Mouse (Mus musculus) adipocyte (in vitro differentiated cells): ENCODE data around the gene Cox4i2.

ENCODE experiments used
- DNase-seq: peaks from one replicate; pipeline ENCODE4 v3.0.0-alpha.2; 2016; ENCODE audit warnings: low spot score

Cox4i2 gene

DNA sequence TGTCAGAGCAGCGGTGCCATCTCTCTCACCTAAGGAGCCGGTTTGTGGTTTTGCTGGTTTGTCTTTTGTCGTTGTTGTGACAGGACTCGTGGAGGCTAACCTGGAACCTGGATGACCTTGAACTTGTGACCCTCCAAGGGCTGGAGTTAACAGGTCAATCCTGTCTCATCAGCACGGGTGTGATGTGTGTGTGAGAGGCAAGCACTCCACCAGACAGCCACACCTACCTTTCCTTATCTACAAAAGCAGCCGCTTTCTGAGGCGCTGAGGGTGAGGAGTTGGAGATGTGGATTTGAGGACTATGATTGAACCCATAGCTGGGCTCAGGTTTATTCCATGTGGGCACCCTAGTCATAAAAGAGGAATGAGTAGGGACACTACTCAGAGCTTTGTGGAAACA lies 15.7 kb downstream of the Cox4i2 start:
- DNase-seq: no peak

DNA sequence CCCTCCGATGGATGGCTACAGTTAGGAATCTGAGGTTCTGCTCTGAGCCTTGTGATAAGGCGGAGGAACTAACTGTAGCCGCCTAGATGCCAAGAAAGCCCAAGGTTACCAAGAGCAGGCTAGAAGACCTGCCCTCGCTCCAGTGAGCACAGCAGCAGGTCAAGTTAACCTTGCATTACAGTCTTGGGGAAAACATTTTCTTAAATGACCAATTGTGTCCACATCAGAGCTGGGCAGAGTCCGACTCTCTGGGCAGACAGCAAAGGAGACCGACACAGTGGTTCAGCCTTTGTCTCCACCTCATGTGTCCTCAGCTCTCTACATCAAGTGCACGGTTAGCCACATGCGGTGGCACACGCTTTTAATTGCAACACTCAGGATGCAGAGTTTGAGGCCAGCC lies 17.6 kb downstream of the Cox4i2 start:
- no peak for DNase-seq

DNA sequence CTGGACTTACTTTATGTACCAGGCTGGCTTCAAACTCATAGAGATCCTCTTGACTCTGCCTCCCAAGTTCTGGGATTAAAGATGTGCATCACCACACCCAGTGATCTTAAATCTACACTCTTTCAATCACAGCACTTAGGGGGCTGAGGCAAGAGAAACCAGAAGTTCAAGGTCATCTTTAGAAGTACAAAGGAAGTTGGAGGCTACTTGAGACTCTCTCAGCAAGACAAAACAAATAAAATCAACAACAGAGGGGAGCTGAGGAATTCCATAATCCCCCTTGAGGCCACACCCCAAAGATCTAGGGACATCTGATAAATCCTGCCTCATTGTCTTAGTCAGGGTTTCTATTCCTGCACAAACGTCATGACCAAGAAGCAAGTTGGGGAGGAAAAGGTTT lies 18.3 kb downstream of the Cox4i2 start:
- no peak for DNase-seq

DNA sequence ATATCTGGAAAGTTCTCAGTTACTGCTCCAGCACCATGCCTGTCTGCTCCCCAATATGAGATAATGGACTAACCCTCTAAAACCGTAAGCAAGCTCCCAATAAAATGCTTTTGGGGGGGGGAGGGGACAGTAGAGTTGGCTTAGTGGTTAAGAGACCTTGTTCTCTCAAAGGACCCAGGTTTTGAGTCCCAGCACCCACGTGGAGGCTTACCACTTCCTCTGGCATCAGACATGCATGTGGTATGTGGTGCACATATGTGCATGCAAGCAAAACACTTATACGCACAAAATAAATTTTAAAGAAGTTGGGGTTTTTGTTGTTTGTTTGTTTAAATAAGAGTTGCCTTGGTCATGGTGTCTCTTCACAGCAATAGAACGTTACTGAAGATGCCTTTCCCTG lies 21.4 kb downstream of the Cox4i2 start:
- DNase-seq: no peak

DNA sequence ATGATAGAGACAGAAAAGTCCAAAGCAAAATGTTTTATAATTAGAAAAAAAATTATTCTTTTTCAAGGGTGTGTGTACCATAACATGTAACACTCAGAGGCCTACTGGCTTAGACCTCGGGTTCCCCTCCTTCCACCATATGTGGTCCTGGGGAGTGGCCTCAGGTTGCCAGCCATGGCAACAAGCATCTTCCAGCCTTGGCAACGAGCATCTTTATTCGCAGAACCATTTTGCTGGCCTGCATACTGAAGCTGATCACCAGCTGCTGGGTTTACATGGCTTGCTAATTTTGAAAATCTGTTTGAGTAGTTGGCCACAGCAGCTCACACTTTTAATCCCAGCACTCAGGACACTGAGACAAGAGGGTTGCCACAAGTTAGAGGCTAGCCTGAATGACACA lies 22.0 kb downstream of the Cox4i2 start:
- no peak for DNase-seq

DNA sequence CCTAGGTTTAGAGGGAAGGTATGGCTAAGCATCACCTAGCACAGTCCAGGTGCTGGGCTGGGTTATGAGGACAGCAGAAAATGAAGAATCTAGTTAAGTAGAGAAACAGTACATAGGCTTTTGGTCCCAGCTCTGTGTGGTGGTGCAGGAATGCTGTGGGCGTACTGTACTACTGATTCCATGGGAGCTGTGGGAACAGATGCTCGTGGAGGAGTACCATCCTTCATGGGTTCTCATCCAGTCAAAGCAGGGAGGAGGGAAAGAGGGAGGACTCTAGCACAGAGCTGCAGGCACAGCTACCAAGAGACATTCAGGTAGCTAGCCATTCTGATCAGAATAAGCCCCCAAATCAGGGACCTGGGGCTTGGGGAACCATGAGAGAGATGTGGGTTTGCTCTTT lies 22.5 kb downstream of the Cox4i2 start:
- DNase-seq: no peak

DNA sequence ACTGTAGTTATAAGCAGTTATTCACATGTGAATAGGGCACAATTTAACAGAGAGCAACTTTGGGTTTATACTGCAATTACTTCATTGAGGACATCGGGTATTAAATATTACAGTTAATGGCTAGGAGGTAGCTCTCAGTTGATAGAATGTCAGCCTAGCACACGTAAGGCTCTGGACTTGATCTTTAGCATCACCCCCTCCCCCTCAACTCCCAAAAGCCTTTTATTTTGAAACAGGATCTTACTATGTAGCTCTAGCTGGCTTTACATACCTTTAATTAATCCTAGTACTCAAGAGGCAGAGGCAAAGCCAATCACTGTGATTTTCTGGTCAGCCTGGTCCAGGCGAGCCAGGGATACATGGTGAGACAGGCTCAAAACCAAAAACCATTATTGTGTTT lies 23.1 kb downstream of the Cox4i2 start:
- DNase-seq: no peak

DNA sequence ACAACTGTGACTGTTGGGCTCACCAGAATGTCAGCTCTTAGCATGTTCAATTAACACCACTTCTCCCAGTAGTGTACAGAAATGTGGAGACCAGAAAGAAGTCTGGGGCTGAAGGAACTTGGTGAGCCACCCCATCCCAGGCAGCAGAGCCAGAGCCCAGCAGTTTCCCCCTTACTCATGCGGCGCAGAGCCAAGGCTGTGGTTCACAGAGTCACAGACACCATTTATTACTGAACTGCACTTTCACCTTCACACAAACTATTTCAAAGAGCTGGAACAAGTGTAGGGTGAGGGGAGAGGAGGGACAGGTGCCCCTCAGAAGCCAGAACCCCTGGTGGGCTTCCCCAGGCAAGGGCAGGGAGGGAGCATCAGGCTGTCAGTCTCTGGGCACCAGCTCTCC lies 26.5 kb downstream of the Cox4i2 start:
- no peak for DNase-seq

DNA sequence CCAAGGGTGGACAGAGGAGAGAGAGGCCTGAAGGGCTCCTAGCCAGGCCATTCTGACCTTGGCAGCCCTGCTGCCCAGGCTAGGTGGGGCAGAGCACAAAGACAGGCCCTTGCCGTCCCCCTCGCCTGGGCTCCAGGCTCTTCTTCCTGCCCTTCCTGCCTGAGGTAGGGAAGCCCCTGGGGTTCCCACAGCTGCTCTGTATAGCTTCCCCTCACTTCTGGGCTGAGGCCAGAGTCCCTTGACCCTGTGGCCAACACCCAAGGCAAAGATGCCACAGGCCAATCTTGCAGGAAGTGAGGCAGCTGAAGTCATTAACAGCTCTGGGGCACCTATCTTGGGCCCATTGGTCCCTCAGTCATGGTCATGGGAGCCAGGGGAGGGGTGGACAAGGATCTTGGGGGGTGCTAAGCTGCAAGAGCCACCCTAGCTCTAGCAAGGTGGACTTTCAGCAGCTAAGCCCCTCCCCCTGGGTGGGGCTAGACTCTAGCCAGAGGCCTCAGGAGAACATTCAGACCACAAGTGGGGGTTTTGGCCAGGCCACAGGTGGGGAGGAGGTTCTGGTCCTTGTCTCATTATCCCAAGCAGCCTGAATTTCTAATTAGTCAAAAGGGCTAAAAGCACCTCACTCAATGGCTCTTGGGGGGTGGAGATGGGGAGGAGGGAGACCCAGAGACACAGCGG lies 27.2 kb downstream of the Cox4i2 start:
- DNase-seq: no peak

DNA sequence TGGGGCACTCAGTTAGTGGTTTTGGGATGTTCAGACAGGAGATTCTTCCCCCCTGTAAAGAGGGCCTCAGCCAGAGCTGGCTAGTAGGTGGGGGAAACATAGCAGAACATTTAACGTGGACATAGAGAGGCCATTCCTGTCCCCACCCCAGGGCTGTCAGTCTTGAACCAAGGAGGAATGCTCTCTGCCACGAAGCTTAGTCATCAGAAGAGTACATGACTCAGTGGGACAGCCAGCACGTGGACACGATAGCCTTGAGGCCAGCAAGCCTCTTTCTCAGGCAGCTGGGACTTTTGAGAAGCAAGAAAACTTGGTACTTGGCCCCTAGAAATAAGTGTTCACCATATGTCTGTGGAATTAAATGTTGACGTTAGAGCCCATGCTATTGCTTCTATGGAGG lies 28.7 kb downstream of the Cox4i2 start:
- no peak for DNase-seq

DNA sequence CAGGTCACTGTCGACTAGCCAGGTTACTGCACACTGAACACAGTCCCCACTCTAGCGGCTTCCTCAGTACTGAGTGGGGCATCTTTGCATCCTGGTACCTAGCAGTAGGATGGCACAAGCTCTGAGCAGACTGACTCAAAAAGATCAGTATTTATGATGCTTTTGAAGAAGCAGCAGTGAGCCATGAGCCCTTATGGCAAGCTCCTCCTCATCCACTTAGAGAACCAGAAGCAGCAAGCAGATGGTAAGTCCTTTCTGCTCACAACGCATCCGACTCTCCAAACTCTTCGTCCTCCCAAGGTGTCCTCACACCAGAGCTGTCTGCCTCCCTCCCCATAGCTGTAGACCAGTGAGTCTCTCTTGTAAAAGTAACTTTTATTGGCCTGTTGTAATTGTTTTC lies 29.3 kb downstream of the Cox4i2 start:
- no peak for DNase-seq

DNA sequence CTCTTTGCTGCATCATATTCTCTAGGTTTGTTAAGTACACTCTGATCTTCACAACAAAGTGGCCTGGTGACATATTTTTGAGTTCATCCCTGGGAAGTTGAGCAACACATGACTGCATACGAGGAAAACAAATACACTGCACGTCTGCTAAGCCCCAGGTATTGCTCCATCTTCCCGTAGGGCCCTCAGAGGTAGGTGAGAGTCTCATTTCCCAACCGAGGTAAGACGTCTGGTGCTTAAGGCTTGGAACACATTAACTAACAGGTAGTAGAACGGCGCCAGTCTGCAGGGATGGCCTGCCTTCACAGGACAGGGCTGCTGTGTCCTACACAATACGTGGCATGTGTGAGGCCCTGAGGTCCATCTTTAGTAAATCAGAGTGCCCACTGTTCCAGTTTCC lies 30.7 kb downstream of the Cox4i2 start:
- no peak for DNase-seq

DNA sequence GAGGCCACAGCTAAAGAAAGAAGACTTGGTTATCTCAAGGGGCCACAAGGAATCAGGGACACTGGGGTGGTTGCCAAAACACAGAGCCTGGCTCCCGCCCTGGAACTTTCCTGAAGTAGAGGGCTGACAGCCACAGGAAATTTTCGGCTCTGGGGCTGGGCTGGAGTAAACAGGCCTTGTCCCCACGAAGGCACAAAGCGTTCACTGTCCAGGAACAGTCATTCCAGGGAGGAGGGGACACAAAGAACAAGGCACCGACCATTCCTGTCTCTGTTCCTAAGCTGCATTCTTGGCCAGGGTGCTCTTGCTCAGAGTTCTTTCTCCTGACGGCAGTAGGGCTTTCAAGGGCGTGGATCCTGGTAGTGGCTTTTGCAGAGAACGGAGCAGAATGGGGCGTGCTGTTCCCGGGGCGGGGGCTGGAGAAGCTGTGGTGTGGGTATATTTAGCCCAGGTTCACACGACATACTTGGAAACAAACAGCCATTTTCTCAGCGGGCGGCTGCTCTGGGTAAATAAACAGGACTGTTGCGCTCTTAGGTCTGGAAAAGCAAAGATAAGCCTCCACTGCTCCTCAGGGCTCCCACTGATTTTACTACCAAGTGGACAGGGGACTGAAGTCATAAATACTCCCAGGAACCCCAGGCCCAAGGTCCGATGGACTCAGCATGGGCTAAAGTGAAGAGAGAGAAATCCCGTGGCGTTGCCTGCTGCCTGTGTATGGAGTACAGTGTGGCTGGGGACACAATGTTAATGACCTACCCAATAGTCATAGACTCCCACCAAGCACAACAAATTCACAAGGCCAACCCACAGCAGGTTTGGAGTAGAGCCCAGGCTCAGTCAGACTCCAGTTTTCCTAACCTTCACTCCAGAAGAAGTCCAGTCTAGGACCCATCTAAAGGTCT lies 31.7 kb downstream of the Cox4i2 start:
- peak; percentile 83 for DNase-seq

DNA sequence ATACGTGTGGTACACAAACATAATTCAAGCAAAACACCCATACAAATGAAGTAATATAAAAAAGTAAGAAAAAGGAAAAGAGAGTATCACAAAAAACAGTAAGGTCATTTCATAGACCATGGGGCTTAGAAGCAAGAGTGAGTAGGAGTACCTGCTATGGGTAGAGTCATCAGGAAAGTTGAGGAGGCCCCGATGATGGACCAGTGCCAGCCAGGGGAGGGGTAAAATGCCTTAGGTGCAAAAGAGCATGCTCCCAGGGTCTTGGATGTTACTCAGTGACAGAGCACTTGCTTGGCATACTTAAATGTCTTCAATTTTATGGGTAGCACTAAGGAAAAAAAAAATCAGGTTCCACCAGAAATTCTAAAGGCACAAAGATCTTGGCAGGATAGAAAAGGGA lies 33.2 kb downstream of the Cox4i2 start:
- no peak for DNase-seq

DNA sequence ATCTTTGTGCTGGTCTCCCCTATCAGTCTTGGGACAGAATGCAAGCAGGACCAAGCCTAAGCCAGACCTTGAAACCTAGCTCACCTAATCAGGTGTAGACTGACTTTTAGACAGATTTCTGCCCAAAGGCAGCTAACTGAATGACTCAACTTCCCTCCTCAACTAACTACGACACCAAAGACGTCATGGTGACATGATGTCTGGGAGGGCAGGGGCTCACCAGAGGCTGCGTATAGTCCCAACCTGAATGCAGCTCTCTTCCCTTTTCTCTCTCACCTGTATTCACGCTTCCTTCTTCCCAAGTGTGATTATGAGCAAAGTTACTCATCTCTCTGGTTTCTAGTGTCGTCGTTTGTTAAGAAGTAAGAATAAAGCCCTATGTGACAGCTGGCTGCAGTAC lies 33.6 kb downstream of the Cox4i2 start:
- no peak for DNase-seq

DNA sequence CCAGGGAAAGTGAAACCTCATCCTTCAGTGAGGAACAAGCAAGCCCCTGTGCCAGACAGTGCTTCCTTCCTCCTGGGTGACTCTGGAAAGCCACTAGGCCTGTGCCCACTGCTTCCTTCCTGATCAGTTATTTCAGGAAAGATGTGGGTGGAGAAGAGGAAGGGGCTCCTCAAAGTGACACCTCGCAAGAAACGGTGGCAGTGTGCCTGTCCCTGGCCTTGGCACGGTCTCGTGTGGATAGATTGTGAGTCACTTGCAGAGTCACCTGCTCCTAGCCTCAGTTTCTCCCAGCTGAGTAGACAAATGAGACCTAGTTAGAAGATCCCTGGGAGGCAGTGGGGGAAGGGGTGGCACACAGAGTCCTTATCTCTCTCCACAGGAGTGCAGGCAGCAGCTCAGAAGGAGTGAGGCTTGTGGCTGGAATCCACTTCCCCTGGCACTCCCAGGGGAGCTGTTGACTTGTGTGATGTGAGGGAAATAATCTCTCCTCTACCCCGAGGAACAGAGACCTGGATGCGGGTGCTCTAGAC lies 35.0 kb downstream of the Cox4i2 start:
- DNase-seq: no peak

DNA sequence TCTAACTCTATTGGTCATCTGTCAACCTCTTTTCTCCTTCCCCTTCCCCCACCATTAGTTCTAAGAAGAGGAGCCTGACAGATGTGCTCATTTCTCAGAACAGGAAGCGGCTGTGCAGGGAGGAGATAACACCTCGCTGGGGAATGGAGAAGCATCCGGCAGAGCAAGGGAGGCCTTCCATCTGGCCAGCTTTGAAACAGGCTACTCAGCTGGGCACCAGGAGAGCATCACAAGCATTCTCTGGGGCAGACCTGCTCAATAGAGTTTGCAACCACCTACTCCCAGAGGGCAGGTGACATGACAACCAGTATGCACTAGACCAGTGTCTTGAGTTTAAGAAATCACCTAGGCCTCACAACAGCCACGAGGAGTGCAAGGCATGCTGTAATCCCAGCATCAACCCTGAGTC lies 35.6 kb downstream of the Cox4i2 start:
- no peak for DNase-seq

DNA sequence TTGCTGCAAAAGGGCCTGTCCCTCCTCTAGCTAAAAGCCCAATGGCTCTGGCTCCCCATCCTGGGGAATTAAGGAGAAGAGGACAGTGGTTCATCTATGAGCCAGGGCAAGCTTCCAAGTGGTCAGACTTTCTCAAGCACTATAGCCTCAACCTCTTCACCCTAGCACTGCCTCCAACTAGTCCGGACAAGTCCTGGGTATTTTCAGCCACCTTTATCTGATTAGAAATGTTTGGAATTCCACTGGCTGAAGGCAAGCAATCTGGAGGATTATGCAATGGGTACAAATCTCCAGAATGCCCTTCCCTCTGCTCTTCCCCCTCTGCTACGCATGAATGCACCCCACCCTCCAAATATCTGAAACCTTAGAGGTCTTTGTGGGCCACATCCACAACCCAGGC lies 38.5 kb downstream of the Cox4i2 start:
- peak; percentile 80 for DNase-seq

DNA sequence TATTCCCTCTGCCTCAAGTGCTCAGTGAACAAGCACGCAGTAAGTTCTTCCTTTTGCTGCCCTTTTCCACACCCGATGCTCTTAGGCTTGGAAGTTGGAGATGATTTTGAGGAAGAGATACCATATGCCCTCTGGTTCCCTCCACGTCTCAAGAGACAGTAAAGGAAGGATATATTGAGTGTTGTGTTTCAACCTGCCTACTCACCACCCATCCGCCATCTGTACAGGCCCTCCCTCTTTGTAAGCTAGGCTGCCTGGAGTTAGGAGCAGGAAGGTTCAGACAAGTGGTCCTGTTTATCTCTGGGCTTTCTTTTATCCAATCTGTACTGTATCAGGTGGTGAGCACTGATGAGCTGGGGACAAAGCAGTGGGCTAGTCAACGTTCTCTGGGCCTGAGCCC lies 39.4 kb downstream of the Cox4i2 start:
- no peak for DNase-seq

DNA sequence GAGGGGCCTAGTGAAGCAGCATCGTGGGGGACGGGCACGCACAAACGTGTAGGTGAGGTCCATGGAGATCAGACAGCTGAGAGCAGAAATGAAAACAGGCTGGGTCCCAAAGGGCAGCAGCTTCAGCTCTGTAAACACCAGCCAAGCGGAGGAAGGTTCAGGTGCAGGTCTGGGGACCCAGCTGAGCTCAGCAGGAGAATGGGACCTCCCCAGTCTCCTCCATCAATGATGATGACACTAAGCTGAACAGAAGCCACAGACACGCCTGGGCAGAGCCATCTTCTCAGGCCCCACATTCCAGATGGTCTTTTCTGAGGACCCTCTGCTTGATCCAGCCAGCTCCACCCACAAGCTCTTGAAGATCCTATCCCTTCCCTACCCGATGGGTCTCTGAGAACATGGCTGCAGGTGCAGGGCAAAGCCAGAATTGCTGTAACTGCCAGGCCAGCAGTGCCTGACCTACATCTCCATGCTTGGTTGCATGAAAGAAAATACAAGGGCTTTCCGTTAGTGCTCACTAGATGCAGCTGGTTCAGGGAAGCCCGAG lies 40.4 kb downstream of the Cox4i2 start:
- DNase-seq: no peak

DNA sequence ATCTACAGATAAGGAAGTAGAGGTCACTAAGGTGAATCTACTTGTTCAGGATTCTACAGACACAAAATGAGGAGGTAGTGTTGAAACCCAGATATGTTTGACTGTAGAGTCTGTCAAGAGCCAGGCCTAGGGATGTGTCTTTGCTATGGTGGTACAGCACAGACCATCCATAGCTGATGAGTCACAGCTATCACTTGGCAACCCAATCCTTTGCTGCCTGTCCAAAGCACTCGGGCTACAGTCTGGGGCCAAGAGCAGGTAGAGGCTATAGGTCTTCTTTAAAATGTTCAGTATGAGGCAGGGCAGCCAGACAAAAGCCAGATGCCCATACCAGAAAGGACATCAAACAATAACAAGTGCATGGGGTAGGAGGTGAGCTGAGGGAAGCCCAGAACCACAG lies 43.6 kb downstream of the Cox4i2 start:
- DNase-seq: no peak

DNA sequence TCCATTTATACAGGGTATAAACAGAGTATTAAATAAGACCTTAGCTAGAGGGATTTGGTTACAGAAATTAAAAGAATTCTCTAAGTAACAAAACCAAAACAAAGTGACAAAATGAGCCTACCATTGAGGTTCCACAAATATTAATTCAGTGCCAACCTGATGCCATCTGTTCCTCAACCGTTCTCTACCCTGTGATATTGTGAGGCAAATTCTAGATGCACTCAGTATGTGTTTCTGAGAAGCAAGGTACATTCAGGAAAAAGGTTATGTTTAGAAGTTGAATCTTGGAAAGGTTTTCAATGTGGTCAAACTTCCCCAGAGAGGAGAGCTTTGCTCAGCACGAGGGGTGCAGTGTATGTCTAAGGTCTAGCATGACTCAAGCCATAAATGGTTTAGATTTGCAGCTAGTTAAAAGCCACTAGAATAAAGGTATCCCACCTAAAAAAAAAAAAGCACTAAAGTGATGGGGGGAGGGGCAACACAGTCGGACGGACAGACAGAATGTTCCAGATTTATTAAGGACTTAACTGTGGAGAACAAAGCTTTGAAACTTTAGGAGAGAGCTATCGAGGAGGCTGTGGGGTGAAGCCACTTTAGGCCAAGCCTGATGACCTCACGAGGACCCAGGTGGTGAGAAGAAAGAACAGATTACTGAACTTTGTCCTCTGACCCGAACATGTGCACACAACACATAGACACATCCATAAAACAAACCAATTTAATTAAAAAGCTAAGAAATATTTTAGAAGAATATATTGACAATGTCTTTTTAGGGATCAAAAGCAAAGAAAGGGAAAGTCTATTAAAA lies 46.2 kb downstream of the Cox4i2 start:
- DNase-seq: no peak
